Mouse (Mus musculus) heart, postnatal 0 days (tissue): ENCODE measurements around the gene Zdhhc19. TPM values are rescaled to one million over a fixed set of nuclear protein-coding genes. Genes with fewer than 3 reads are reported as not detected.

Experiments used
- ATAC-seq: fragments of 200-750 bp; cut with Nextera tagmentation; 2 replicates; pipeline ENCODE4 v1.8.0; 2017; ENCODE audit warnings: low read depth, moderate number of reproducible peaks, moderate library complexity; ENCODE audit not compliant: insufficient read depth
- DNase-seq: peaks from one replicate; pipeline ENCODE4 v3.0.0-alpha.2; 2016; ENCODE audit warnings: low spot score
- H3K27ac ChIP-seq: fragments of 300-500 bp; sonication (generic); 2 replicates; pipeline ENCODE4 v1.5.1; 2014; ENCODE audit warnings: low read depth, mild to moderate bottlenecking
- H3K27me3 ChIP-seq: fragments of 300-500 bp; sonication (generic); 2 replicates; pipeline ENCODE4 v1.6.1; 2014; ENCODE audit warnings: low read length, mixed read lengths; ENCODE audit not compliant: control insufficient read depth, insufficient read depth
- H3K36me3 ChIP-seq: fragments of 300-500 bp; sonication (generic); replicated peaks from 2 replicates; pipeline ENCODE4 v1.6.1; 2014; ENCODE audit warnings: low read length, mixed read lengths; ENCODE audit not compliant: control insufficient read depth, insufficient read depth
- H3K4me1 ChIP-seq: fragments of 300-500 bp; sonication (generic); 2 replicates; pipeline ENCODE4 v1.6.1; 2014; ENCODE audit warnings: antibody characterized with exemption; ENCODE audit not compliant: control insufficient read depth, insufficient read depth
- H3K4me2 ChIP-seq: fragments of 300-500 bp; sonication (generic); 2 replicates; pipeline ENCODE4 v1.6.1; 2014; ENCODE audit warnings: low read depth, mild to moderate bottlenecking, low read length, moderate library complexity
- H3K4me3 ChIP-seq: fragments of 300-500 bp; sonication (generic); 2 replicates; pipeline ENCODE4 v1.5.1; 2014; ENCODE audit warnings: low read depth, low read length
- H3K9ac ChIP-seq: fragments of 300-500 bp; sonication (generic); replicated peaks from 2 replicates; pipeline ENCODE4 v1.6.1; 2014; ENCODE audit warnings: low read depth, low read length, mixed read lengths
- H3K9me3 ChIP-seq: fragments of 300-500 bp; sonication (generic); replicated peaks from 2 replicates; pipeline ENCODE4 v1.6.1; 2016; ENCODE audit warnings: low read length; ENCODE audit not compliant: control insufficient read depth
- CTCF ChIP-seq: IDR thresholded peaks from 2 replicates; pipeline ENCODE4 v1.5.1; 2016; ENCODE audit warnings: antibody characterized with exemption, control low read depth, low read depth
- EP300 ChIP-seq: IDR thresholded peaks from 2 replicates; pipeline ENCODE4 v1.6.1; 2016; ENCODE audit warnings: antibody characterized with exemption, low read depth
- WGBS: fragments of 180-500 bp; shearing (Covaris S2); extraction: QIAGEN DNeasy Blood & Tissue Kit; methylation state at CpG from one replicate; pipeline ENCODE4 v1.1.7; 2014; 5-methylcytosine and 5-hydroxymethylcytosine counted together
- polyA plus RNA-seq: library from polyadenylated mRNA; unstranded; fragments of >200 nt; fragmentation: Nextera tagmentation; extraction: Ambion mirVana; gene quantifications from 2 replicates; pipeline ENCODE4 v1.2.1, GENCODE M21; 2015
- total RNA-seq: library from RNA; depleted of rRNA; stranded (reverse); fragments of >200 nt; gene quantifications from 2 replicates; pipeline ENCODE4 v1.2.3, GENCODE M21; 2014; ENCODE audit warnings: low replicate concordance

The Zdhhc19 gene
- total and polyA plus RNA-seq, 2 experiments from 2014 or later: not detected

DNA sequence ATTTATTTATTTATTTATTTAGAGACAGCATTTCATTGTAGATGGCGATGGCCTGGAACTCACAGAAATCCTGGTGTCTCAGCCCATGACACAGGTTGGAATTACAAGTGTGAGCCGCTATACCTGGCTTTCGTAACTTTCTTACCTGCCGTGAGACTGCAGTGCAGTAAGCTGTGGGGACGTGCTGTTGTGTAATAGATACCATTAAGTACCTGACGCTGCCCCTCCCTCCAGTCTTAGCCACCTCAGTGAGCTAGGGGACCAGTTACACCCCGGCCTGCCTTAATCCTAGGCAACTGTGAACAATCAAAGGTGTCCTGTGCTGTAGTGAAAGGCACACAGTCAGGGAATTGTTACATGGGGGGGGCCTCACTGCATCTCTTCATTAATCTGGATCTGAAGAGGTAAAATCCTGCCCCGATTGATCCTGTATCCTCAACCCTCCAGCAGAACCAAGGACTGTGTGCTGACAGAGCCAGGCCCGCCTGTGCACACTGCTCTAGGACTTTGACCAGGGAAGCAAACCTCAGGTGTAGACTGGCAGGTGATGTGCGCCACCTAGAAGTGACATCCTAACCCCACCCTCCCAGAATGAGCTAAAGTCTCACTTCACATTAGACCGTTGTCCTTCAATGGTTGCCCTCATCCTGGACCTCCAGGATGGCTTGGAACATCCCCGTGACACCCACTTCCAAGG, 21.9 kb downstream of the Zdhhc19 start:
- H3K9me3 ChIP-seq: no peaks in the 10 kb centered on the region
- 91% methylated on average over 12 of the region's 12 CpGs for WGBS
- no peak overlapping the region for H3K9ac ChIP-seq
- no peaks in the 10 kb centered on the region for H3K4me1 ChIP-seq
- no peak for DNase-seq
- no peak overlapping the region for H3K4me2 ChIP-seq
- no peaks in the 10 kb centered on the region for H3K27me3 ChIP-seq
- no peak overlapping the region for H3K27ac ChIP-seq
- no peak for ATAC-seq
- H3K4me3 ChIP-seq: no peak overlapping the region
- no peaks in the 10 kb centered on the region for H3K36me3 ChIP-seq
- TF ChIP-seq CTCF: no peak
- no peak for TF ChIP-seq EP300

DNA sequence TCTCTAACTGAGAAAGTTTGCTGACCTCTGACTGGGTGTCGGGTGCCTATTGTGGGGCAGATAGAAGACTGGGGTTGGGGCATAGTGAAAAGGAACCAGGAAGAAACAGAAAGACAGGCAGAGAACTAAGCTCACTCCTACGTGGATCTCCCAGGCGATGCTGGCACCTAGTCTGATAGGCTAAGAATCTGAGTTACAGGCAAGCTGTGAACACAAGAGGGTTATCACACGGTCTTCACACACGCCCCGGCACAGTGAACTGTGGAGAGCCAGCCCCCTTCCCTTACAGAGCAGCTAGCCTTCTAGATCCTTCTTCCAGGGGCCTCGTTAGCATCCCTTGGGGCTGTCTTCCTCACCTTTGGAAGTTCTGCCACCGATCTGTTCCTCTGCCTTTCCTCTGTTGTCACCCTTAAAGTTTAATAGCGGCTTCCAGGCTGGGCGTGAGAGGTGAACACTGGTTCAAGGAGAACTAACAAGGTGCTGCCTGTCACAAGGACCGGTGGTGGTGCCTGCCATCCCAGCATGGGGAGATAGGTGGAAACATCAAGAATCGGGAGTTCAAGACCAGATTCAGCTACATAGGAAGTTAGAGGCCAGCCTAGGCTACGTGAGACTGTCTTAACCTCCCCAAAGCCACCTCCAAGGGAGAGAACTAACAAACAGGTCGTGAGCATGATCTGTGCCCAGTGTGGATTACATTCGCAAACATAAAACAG, 23.7 kb downstream of the Zdhhc19 start:
- Histone ChIP-seq H3K4me3 (no peak overlapping the region), H3K9me3 (no peaks in the 10 kb centered on the region), H3K27ac (no peak overlapping the region), H3K27me3 (no peaks in the 10 kb centered on the region), H3K4me1 (peaks cover 13% of the 10 kb centered on the region; the same call in 1 of the 2 replicates), H3K9ac (no peak overlapping the region), H3K4me2 (no peak overlapping the region), H3K36me3 (no peaks in the 10 kb centered on the region)
- TF ChIP-seq EP300: no peak
- no peak for TF ChIP-seq CTCF
- 67% methylated on average over 15 of the region's 15 CpGs for WGBS
- no peak for ATAC-seq
- DNase-seq: no peak

DNA sequence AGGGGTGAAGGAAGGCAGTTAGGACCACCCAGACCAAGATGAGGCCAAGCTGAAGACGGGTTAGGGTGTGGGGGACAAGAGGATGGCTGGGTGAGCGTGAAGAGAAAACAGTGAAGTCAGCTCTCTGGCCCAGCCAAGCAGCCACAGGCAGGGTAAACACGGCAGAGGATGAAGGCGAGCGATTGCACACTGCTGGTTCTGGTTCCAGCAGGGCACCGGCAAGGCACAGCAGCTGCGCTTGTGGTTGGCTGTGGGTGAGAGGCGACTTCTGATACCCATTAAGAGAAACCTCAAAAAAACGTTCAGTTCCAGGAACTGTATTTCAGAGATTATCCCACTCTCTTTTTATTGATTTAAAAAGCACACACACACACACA, 24.3 kb downstream of the Zdhhc19 start:
- Histone ChIP-seq H3K4me1 (peaks cover 13% of the 10 kb centered on the region; the same call in 1 of the 2 replicates), H3K27ac (no peak overlapping the region), H3K4me3 (no peak overlapping the region), H3K27me3 (no peaks in the 10 kb centered on the region), H3K36me3 (no peaks in the 10 kb centered on the region), H3K9ac (no peak overlapping the region), H3K9me3 (no peaks in the 10 kb centered on the region), H3K4me2 (no peak overlapping the region)
- WGBS: 73% methylated on average over 9 of the region's 9 CpGs
- ATAC-seq (no peak), DNase-seq (no peak)
- TF ChIP-seq CTCF (no peak), EP300 (no peak)

DNA sequence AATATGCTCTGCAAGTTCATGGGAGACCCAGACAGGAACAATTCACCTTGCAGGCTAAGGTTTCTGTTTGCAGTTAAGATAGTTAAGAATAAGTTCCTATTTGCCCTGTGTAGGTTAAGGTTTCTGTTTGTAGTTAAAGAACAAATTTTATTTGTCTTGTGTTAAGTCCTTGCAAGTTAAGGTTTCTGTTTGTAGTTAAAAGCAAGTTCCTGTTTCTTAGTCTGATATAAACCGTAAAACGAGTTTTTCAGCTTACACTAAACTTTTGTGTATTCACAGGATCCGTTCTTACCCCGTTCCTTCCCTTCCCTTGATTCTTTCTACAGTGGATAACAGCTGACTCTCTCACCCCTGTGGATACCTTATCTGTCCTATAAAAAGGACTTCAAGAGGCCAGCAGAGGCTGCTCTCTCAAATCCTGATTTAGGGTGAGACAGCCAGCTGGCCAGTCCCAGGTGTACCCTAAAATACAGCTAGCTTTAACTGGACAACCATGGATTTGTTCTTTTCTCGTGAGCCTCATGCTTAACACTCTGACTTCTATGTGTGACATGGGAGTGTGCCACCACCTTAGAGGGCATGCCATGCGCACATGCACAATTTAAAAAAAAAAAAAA, 26.6 kb downstream of the Zdhhc19 start:
- Histone ChIP-seq H3K36me3 (no peaks in the 10 kb centered on the region), H3K9ac (no peak overlapping the region), H3K4me2 (no peak overlapping the region), H3K27me3 (no peaks in the 10 kb centered on the region), H3K27ac (peak overlapping the region; percentile 51; the same call in 1 of the 2 replicates), H3K9me3 (no peaks in the 10 kb centered on the region), H3K4me1 (peaks cover 17% of the 10 kb centered on the region; the same call in 1 of the 2 replicates), H3K4me3 (no peak overlapping the region)
- no peak for ATAC-seq
- DNase-seq: no peak
- no peak; the same call in 1 of the 2 replicates for TF ChIP-seq CTCF
- TF ChIP-seq EP300: no peak
- 47% methylated on average over 6 of the region's 6 CpGs for WGBS

DNA sequence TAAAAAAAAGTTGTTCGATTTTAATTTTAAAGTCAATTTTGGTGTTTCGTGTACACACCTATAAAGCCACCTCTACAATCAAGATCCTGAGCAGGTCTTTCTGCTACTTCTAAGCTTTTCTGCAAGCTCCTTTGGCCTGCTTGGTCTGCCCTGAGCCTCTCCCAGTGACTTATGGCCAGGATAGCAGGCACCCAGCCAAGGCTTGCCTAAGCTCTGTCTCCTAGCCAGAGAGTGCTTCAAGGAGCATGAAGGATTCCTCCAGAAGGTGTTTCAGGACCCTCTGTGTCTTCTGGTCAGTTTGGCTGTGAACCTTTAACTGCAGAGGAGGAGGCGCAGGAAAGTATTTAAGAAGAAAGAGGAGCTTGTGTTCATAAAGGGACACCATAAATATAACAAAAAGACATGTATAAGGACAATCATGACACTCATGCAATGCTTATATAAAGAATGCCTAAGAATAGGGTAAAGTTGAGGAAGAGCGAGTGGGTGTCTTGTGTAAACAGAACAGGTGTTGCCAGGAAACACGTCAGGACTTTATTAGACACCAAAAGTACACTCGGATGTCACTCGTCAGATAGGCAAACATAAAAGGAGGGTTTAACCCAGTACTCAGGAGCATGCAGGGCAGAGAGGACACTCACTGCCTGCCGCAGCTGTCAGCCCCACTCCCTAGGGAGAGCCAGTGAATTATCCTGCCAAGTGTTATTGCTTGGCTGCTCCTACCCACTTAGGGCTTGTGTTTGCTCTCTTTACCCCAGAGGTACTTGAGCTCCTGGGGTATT, 27.6 kb downstream of the Zdhhc19 start:
- 0 out of 2 replicates have a peak overlapping the region, but pooled peaks have one; percentile 13 for H3K9ac ChIP-seq

More for the DNA sequence above, 27.6 kb downstream of the Zdhhc19 start:
- DNase-seq (peak; percentile 53), ATAC-seq (peak; percentile 71)
- no peaks in the 10 kb centered on the region for H3K27me3 ChIP-seq
- TF ChIP-seq EP300: no peak
- TF ChIP-seq CTCF: no peak
- H3K36me3 ChIP-seq: no peaks in the 10 kb centered on the region
- no peak overlapping the region for H3K4me2 ChIP-seq
- 54% methylated on average over 8 of the region's 8 CpGs for WGBS
- H3K4me1 ChIP-seq: peaks cover 17% of the 10 kb centered on the region; the same call in 1 of the 2 replicates
- H3K4me3 ChIP-seq: no peak overlapping the region
- peak overlapping the region; percentile 78 for H3K27ac ChIP-seq
- no peaks in the 10 kb centered on the region for H3K9me3 ChIP-seq
